Mouse (Mus musculus) heart, postnatal 0 days (tissue): Measurements from ENCODE around the gene Zmat5. TPM values are rescaled to one million over a fixed set of nuclear protein-coding genes. Genes with fewer than 3 reads are reported as not detected.

Experiments
- ATAC-seq: fragments of 200-750 bp; cut with Nextera tagmentation; 2 replicates; pipeline ENCODE4 v1.8.0; 2017; ENCODE audit warnings: low read depth, moderate number of reproducible peaks, moderate library complexity; ENCODE audit not compliant: insufficient read depth
- DNase-seq: peaks from one replicate; pipeline ENCODE4 v3.0.0-alpha.2; 2016; ENCODE audit warnings: low spot score
- H3K27ac ChIP-seq: fragments of 300-500 bp; sonication (generic); 2 replicates; pipeline ENCODE4 v1.5.1; 2014; ENCODE audit warnings: low read depth, mild to moderate bottlenecking
- H3K27me3 ChIP-seq: fragments of 300-500 bp; sonication (generic); 2 replicates; pipeline ENCODE4 v1.6.1; 2014; ENCODE audit warnings: low read length, mixed read lengths; ENCODE audit not compliant: control insufficient read depth, insufficient read depth
- H3K36me3 ChIP-seq: fragments of 300-500 bp; sonication (generic); replicated peaks from 2 replicates; pipeline ENCODE4 v1.6.1; 2014; ENCODE audit warnings: low read length, mixed read lengths; ENCODE audit not compliant: control insufficient read depth, insufficient read depth
- H3K4me1 ChIP-seq: fragments of 300-500 bp; sonication (generic); 2 replicates; pipeline ENCODE4 v1.6.1; 2014; ENCODE audit warnings: antibody characterized with exemption; ENCODE audit not compliant: control insufficient read depth, insufficient read depth
- H3K4me2 ChIP-seq: fragments of 300-500 bp; sonication (generic); 2 replicates; pipeline ENCODE4 v1.6.1; 2014; ENCODE audit warnings: low read depth, mild to moderate bottlenecking, low read length, moderate library complexity
- H3K4me3 ChIP-seq: fragments of 300-500 bp; sonication (generic); 2 replicates; pipeline ENCODE4 v1.5.1; 2014; ENCODE audit warnings: low read depth, low read length
- H3K9ac ChIP-seq: fragments of 300-500 bp; sonication (generic); replicated peaks from 2 replicates; pipeline ENCODE4 v1.6.1; 2014; ENCODE audit warnings: low read depth, low read length, mixed read lengths
- H3K9me3 ChIP-seq: fragments of 300-500 bp; sonication (generic); replicated peaks from 2 replicates; pipeline ENCODE4 v1.6.1; 2016; ENCODE audit warnings: low read length; ENCODE audit not compliant: control insufficient read depth
- CTCF ChIP-seq: IDR thresholded peaks from 2 replicates; pipeline ENCODE4 v1.5.1; 2016; ENCODE audit warnings: antibody characterized with exemption, control low read depth, low read depth
- EP300 ChIP-seq: IDR thresholded peaks from 2 replicates; pipeline ENCODE4 v1.6.1; 2016; ENCODE audit warnings: antibody characterized with exemption, low read depth
- WGBS: fragments of 180-500 bp; shearing (Covaris S2); extraction: QIAGEN DNeasy Blood & Tissue Kit; methylation state at CpG from one replicate; pipeline ENCODE4 v1.1.7; 2014; 5-methylcytosine and 5-hydroxymethylcytosine counted together
- polyA plus RNA-seq: library from polyadenylated mRNA; unstranded; fragments of >200 nt; fragmentation: Nextera tagmentation; extraction: Ambion mirVana; gene quantifications from 2 replicates; pipeline ENCODE4 v1.2.1, GENCODE M21; 2015
- total RNA-seq: library from RNA; depleted of rRNA; stranded (reverse); fragments of >200 nt; gene quantifications from 2 replicates; pipeline ENCODE4 v1.2.3, GENCODE M21; 2014; ENCODE audit warnings: low replicate concordance

The Zmat5 gene
- total and polyA plus RNA-seq, 2 experiments from 2014 or later: 35.1 to 50.5 TPM

DNA sequence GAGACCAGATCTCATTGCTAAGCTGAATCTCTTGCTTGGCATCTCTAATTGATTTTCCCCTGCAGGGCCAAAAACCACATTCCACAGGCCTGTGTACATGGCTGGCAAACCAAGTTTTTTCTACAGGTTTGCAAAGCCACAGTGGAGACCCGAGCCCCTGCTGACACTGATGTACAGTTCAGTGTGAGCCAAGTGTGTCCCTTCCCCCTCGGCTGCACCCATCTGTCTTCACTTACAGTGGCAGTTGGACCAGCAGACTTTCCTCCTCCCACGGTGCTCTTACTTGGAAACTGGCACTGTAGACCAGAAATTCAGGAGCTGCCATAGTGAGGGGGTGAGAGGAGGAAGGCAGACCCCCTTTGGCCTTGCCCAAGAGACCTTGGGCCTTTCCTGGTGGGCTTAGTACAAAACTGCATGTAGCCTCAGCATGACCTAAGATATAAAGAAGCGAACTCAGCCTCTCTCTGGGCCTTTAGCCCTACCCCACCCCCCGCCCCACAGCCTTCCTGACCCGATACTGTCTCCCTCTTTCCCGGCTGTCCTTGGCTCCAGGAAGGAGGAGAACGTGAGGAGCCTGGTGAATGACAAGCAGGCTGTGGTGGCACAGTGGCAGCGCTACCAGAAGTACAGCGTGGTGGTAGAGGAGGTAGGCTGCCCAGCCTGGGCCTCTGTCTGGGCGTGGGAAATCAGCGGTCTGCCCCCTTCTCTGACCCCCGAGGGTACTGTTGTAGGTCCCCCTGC, 25.6 kb upstream of the Zmat5 start:
- H3K9ac ChIP-seq: no peak overlapping the region
- TF ChIP-seq CTCF (no peak), EP300 (no peak)
- 72% methylated on average over 13 of the region's 13 CpGs for WGBS
- no peak overlapping the region for H3K4me3 ChIP-seq
- DNase-seq: no peak
- H3K36me3 ChIP-seq: peaks cover 46% of the 10 kb centered on the region
- H3K9me3 ChIP-seq: no peaks in the 10 kb centered on the region
- no peaks in the 10 kb centered on the region for H3K27me3 ChIP-seq
- ATAC-seq: no peak
- H3K4me2 ChIP-seq: no peak overlapping the region
- no peak overlapping the region for H3K27ac ChIP-seq
- H3K4me1 ChIP-seq: no peaks in the 10 kb centered on the region

DNA sequence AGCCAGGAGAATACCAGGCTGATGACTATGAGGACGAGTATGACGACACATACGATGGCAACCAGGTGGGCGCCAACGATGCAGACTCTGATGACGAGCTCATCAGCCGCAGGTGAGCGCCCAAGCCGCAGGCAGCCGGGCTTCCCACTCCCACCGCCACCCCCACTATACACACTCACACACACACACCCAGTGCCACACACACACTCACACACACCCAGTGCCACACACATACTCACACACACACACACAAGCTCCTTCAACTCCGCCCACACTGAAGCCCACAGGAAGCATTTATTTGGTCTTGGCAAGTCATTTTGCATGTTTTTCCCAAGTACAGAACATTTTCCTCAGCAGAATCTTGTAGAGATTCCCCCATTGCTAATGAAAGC, 25.0 kb upstream of the Zmat5 start:
- Histone ChIP-seq H3K36me3 (peaks cover 45% of the 10 kb centered on the region), H3K4me1 (no peaks in the 10 kb centered on the region), H3K4me2 (no peak overlapping the region), H3K27me3 (no peaks in the 10 kb centered on the region), H3K9me3 (no peaks in the 10 kb centered on the region), H3K27ac (no peak overlapping the region), H3K4me3 (no peak overlapping the region), H3K9ac (no peak overlapping the region)
- TF ChIP-seq CTCF: no peak
- no peak for TF ChIP-seq EP300
- DNase-seq (no peak), ATAC-seq (no peak)
- 93% methylated on average over 12 of the region's 12 CpGs for WGBS

DNA sequence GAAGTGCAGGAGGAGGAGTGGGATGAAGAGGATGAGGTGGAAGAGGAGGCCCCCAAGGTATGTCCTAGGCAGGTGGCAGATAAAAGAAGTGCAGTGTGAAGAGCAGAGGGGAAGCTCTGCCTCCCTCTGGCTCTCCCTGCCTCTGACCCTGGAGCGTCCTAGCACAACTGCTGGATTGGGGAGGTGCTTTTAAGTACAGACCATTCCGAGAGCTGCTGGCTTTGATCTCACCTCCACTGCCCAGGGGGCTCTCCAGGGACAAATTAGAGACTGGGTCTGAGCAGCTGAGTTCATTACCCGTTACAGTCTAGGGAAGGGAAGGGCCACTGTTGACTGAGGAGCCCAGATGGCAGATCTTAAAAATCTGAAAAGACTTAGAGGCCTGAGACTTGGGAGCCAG, 24.4 kb upstream of the Zmat5 start:
- no peak overlapping the region for H3K4me3 ChIP-seq
- H3K4me1 ChIP-seq: no peaks in the 10 kb centered on the region
- H3K27ac ChIP-seq: no peak overlapping the region
- no peak overlapping the region for H3K9ac ChIP-seq
- TF ChIP-seq EP300: no peak
- no peak for TF ChIP-seq CTCF
- H3K4me2 ChIP-seq: no peak overlapping the region
- H3K36me3 ChIP-seq: peaks cover 42% of the 10 kb centered on the region
- no peaks in the 10 kb centered on the region for H3K27me3 ChIP-seq
- H3K9me3 ChIP-seq: no peaks in the 10 kb centered on the region
- WGBS: 70% methylated on average over 3 of the region's 3 CpGs
- DNase-seq: no peak
- no peak for ATAC-seq

DNA sequence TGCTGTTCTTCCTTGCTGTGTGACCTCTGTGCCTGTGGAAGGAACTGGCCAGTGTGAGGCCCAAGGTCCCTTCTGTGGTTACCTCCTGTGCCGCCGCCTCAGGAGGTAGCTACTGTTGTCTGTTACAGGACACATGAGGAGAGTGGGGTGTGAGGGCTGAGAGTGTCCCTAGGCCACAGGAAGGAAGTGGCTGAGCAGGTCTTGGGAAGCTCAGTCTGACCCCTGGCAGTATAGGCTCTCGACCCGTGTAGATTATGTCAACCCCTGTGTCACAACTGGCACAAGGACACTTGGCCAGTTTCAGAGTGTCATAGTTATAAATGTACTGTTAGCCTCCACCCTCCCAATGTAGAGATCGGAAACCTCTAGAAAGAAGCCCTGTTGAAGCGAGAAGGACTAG, 21.0 kb upstream of the Zmat5 start:
- Histone ChIP-seq H3K4me2 (no peak overlapping the region), H3K9ac (no peak overlapping the region), H3K36me3 (peaks cover 29% of the 10 kb centered on the region), H3K27ac (no peak overlapping the region), H3K27me3 (no peaks in the 10 kb centered on the region), H3K4me3 (no peak overlapping the region), H3K9me3 (no peaks in the 10 kb centered on the region), H3K4me1 (no peaks in the 10 kb centered on the region)
- TF ChIP-seq CTCF (no peak), EP300 (no peak)
- WGBS: 81% methylated on average over 6 of the region's 6 CpGs
- ATAC-seq (no peak), DNase-seq (no peak)

DNA sequence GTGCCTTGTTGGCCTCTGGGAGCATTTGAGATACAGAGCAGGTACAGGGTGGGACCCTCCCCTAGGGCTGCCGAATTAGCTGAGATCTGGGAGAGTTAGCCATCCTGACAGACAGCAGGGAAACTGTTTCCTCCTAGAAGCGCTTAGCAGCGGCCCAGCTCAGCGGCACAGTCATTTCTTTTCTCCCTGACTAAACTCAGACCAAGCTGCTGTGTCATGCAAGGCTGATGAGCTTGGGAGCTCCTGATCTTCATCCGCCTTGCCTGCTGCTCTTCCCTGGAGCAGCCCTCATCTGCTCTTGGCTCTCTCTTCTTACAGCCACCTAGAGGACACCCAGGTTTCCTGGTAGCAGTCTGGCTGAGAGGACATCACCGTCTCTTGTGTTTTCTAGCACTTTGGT, 20.3 kb upstream of the Zmat5 start:
- Histone ChIP-seq H3K36me3 (peaks cover 29% of the 10 kb centered on the region), H3K27ac (no peak overlapping the region), H3K9me3 (no peaks in the 10 kb centered on the region), H3K4me2 (no peak overlapping the region), H3K4me1 (no peaks in the 10 kb centered on the region), H3K27me3 (no peaks in the 10 kb centered on the region), H3K4me3 (no peak overlapping the region), H3K9ac (no peak overlapping the region)
- DNase-seq (no peak), ATAC-seq (no peak)
- WGBS: 75% methylated on average over 6 of the region's 6 CpGs
- TF ChIP-seq CTCF (no peak), EP300 (no peak)

DNA sequence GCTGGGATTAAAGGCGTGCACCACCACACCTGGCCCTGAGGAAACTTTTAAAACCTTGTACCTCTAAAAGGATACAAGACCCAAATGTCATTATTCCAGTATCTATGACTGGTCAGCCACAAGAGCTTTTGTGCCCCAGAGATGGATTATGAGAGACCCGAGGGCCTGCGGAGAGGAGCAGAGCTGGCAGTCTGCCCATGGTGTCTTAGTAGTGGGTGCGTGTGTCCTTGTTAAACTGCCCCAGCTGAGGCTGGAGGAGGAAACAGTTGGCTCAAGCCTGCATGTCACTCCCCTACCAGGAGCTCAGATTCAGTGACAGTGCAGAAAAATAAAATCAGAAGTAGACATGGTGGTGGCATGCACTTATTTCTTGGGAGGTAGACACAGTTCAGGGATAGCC, 19.4 kb upstream of the Zmat5 start:
- WGBS: 60% methylated on average over 4 of the region's 4 CpGs
- no peak overlapping the region for H3K9ac ChIP-seq

More for the DNA sequence above, 19.4 kb upstream of the Zmat5 start:
- Histone ChIP-seq H3K27me3 (no peaks in the 10 kb centered on the region), H3K4me2 (no peak overlapping the region), H3K9me3 (no peaks in the 10 kb centered on the region), H3K36me3 (peaks cover 25% of the 10 kb centered on the region), H3K4me1 (no peaks in the 10 kb centered on the region), H3K27ac (no peak overlapping the region), H3K4me3 (no peak overlapping the region)
- DNase-seq (no peak), ATAC-seq (no peak)
- no peak for TF ChIP-seq EP300
- no peak for TF ChIP-seq CTCF
